Comparison of ENCODE assay signal across 13 mouse cellular contexts in genomic region chr16:92442946-92443345, GRCm38 (mm10). TPM values are rescaled to one million over a fixed set of nuclear protein-coding genes. Genes with fewer than 3 reads are reported as not detected.
A peak's percentile ranks its signal among the peaks of the same experiment; 100 is the strongest.
DNase-seq lines count a peak whose midpoint lies in the region; ATAC-seq lines count a peak whose summit lies in the region.
"Had no signal": no experiment of that assay in that cellular context is flagged by ENCODE, and none has a peak within 500 bp of the region (broad histone marks: within the 10 kb centered on the region; RNA-seq: fewer than 3 reads in every experiment).

No protein-coding gene starts in this region.

- H3K9me3 ChIP-seq in heart, embryonic 13.5 days, result no peaks in the 10 kb centered on the region
- H3K9me3 ChIP-seq in limb, embryonic 12.5 days, result no peaks in the 10 kb centered on the region
- no peaks in the 10 kb centered on the region for H3K9me3 ChIP-seq in limb, embryonic 10.5 days (replicated peaks)
- no peaks in the 10 kb centered on the region for H3K9me3 ChIP-seq in stomach, embryonic 16.5 days (replicated peaks; ENCODE audit: control insufficient read depth, low read length)
- H3K9me3 ChIP-seq: forebrain, embryonic 12.5 days; hindbrain, embryonic 13.5 days had no signal

- peak overlapping the region; percentile 16 for H3K4me2 ChIP-seq in heart, embryonic 13.5 days
- H3K4me2 ChIP-seq in limb, embryonic 12.5 days, result no peak overlapping the region
- H3K4me2 ChIP-seq in stomach, embryonic 16.5 days (ENCODE audit: low read depth, low read length), result no peak overlapping the region
- H3K4me2 ChIP-seq: forebrain, embryonic 12.5 days; hindbrain, embryonic 13.5 days had no signal

- H3K27ac ChIP-seq in heart, embryonic 13.5 days (replicated peaks), result peak overlapping the region; percentile 95
- H3K27ac ChIP-seq in limb, embryonic 12.5 days, result 0 out of 2 replicates have a peak overlapping the region, but pooled peaks have one; percentile 37
- no peak overlapping the region for H3K27ac ChIP-seq in limb, embryonic 10.5 days
- H3K27ac ChIP-seq in stomach, embryonic 16.5 days (ENCODE audit: low read length), result peak overlapping the region; percentile 61; the same call in 1 of the 2 replicates
- H3K27ac ChIP-seq: forebrain, embryonic 12.5 days; hindbrain, embryonic 13.5 days had no signal

- no peak for ATAC-seq in heart, embryonic 13.5 days (ENCODE audit: extremely low read depth, insufficient number of reproducible peaks, low FRiP score, low TSS enrichment)
- no peak for ATAC-seq in limb, embryonic 12.5 days (ENCODE audit: insufficient number of reproducible peaks, insufficient read depth, low FRiP score, low TSS enrichment, low read depth)
- peak; percentile 7 for ATAC-seq in inflammation-experienced regulatory T-cells, adult 6 months
- no peak for ATAC-seq in stomach, embryonic 16.5 days (ENCODE audit: insufficient read depth, low FRiP score)

- H3K4me3 ChIP-seq in heart, embryonic 13.5 days, result no peak overlapping the region
- no peak overlapping the region for H3K4me3 ChIP-seq in limb, embryonic 12.5 days (replicated peaks)
- no peak overlapping the region for H3K4me3 ChIP-seq in limb, embryonic 10.5 days
- no peak overlapping the region for H3K4me3 ChIP-seq in stomach, embryonic 16.5 days (replicated peaks; ENCODE audit: low read length)
- H3K4me3 ChIP-seq: forebrain, embryonic 12.5 days; hindbrain, embryonic 13.5 days had no signal

- peak overlapping the region; percentile 72 for H3K9ac ChIP-seq in heart, embryonic 13.5 days
- H3K9ac ChIP-seq in limb, embryonic 12.5 days (replicated peaks), result peak overlapping the region; percentile 40; the same call in 1 of the 2 replicates
- no peak overlapping the region for H3K9ac ChIP-seq in stomach, embryonic 16.5 days (ENCODE audit: low read length)
- H3K9ac ChIP-seq: forebrain, embryonic 12.5 days; hindbrain, embryonic 13.5 days had no signal

- WGBS in heart, embryonic 13.5 days, result 80% methylated on average over 4 of the region's 4 CpGs
- 96% methylated on average over 4 of the region's 4 CpGs for WGBS in limb, embryonic 12.5 days
- WGBS in limb, embryonic 10.5 days, result 95% methylated on average over 4 of the region's 4 CpGs
- WGBS in stomach, embryonic 16.5 days, result 74% methylated on average over 4 of the region's 4 CpGs

- H3K27me3 ChIP-seq in heart, embryonic 13.5 days (replicated peaks), result peaks cover 21% of the 10 kb centered on the region
- no peaks in the 10 kb centered on the region for H3K27me3 ChIP-seq in limb, embryonic 12.5 days
- H3K27me3 ChIP-seq in limb, embryonic 10.5 days (ENCODE audit: low read depth, poor library complexity, severe bottlenecking), result no peaks in the 10 kb centered on the region
- H3K27me3 ChIP-seq in stomach, embryonic 16.5 days (ENCODE audit: control insufficient read depth, insufficient read depth, low read length), result no peaks in the 10 kb centered on the region
- H3K27me3 ChIP-seq: forebrain, embryonic 12.5 days; hindbrain, embryonic 13.5 days had no signal

- peaks cover 67% of the 10 kb centered on the region for H3K4me1 ChIP-seq in heart, embryonic 13.5 days
- H3K4me1 ChIP-seq in limb, embryonic 12.5 days (replicated peaks), result peaks cover 32% of the 10 kb centered on the region
- H3K4me1 ChIP-seq in limb, embryonic 10.5 days, result peaks cover 31% of the 10 kb centered on the region
- H3K4me1 ChIP-seq in stomach, embryonic 16.5 days (ENCODE audit: control insufficient read depth, insufficient read depth, low read length), result peaks cover 14% of the 10 kb centered on the region

- H3K36me3 ChIP-seq in heart, embryonic 13.5 days, result no peaks in the 10 kb centered on the region
- no peaks in the 10 kb centered on the region for H3K36me3 ChIP-seq in limb, embryonic 12.5 days
- no peaks in the 10 kb centered on the region for H3K36me3 ChIP-seq in limb, embryonic 10.5 days
- H3K36me3 ChIP-seq in stomach, embryonic 16.5 days (ENCODE audit: control insufficient read depth, insufficient read depth, low read length), result no peaks in the 10 kb centered on the region
- H3K36me3 ChIP-seq: forebrain, embryonic 12.5 days; hindbrain, embryonic 13.5 days had no signal

- no peak for DNase-seq in heart, adult 9 months (ENCODE audit: low spot score in 2 of 2)
- no peak for DNase-seq in limb, embryonic 10.5 days (ENCODE audit: low spot score)
- no peak for DNase-seq in cerebellum, postnatal 36 days
- DNase-seq: cerebellum, adult 9-10 months; gastrocnemius, postnatal 36 days; layer of hippocampus, adult 9-11 months; right cerebral cortex, adult 18-20 months had no signal

RNA-seq across cellular contexts. Expression of gene Rcan1, which starts 27.7 kb away (rescaled TPM):
- 103 and 133 TPM in 2 replicates for polyA plus RNA-seq in heart, embryonic 13.5 days (2015; fragmentation: Nextera tagmentation; extraction: Ambion mirVana)
- 32.3 and 32.6 TPM in 2 replicates for polyA plus RNA-seq in limb, embryonic 12.5 days (2016; fragmentation: Nextera tagmentation; extraction: Ambion mirVana)
- polyA plus RNA-seq in limb, embryonic 10.5 days (2016; fragmentation: Nextera tagmentation; extraction: Ambion mirVana), result 26.1 and 28.0 TPM in 2 replicates
- 1 to 10 TPM; 1.8 to 3.3 (median 1.9) TPM for polyA plus RNA-seq in inflammation-experienced regulatory T-cells, adult 6 months (2017; shearing (Covaris generic))
- 19.6 and 21.6 TPM in 2 replicates for polyA plus RNA-seq in stomach, embryonic 16.5 days (2015; fragmentation: Nextera tagmentation; extraction: Ambion mirVana)

RNA-seq across cellular contexts. Expression of gene Clic6, which starts 42.6 kb away (rescaled TPM):
- 1.4 and 1.5 TPM in 2 replicates for polyA plus RNA-seq in heart, embryonic 13.5 days (2015; fragmentation: Nextera tagmentation; extraction: Ambion mirVana)
- polyA plus RNA-seq in limb, embryonic 12.5 days (2016; fragmentation: Nextera tagmentation; extraction: Ambion mirVana), result 1.2 and 1.9 TPM in 2 replicates
- 0.64 and 0.84 TPM in 2 replicates for polyA plus RNA-seq in limb, embryonic 10.5 days (2016; fragmentation: Nextera tagmentation; extraction: Ambion mirVana)
- not detected for polyA plus RNA-seq in inflammation-experienced regulatory T-cells, adult 6 months (2017; shearing (Covaris generic))
- 17.8 and 20.3 TPM in 2 replicates for polyA plus RNA-seq in stomach, embryonic 16.5 days (2015; fragmentation: Nextera tagmentation; extraction: Ambion mirVana)
